Mouse (Mus musculus) midbrain, embryonic 12.5 days (tissue): ENCODE measurements around the gene Kifc3. TPM values are rescaled to one million over a fixed set of nuclear protein-coding genes. Genes with fewer than 3 reads are reported as not detected.

Source experiments
- ATAC-seq: fragments of 200-750 bp; cut with Nextera tagmentation; 2 replicates; pipeline ENCODE4 v1.8.0; 2017; ENCODE audit warnings: low read depth, moderate TSS enrichment, moderate library complexity; ENCODE audit not compliant: low FRiP score
- H3K27ac ChIP-seq: fragments of 300-500 bp; sonication (generic); replicated peaks from 2 replicates; pipeline ENCODE4 v1.5.1; 2016; ENCODE audit warnings: mild to moderate bottlenecking
- H3K27me3 ChIP-seq: fragments of 300-500 bp; sonication (generic); 2 replicates; pipeline ENCODE4 v1.6.1; 2016; ENCODE audit warnings: mild to moderate bottlenecking
- H3K36me3 ChIP-seq: fragments of 300-500 bp; sonication (generic); 2 replicates; pipeline ENCODE4 v1.6.1; 2016
- H3K4me1 ChIP-seq: fragments of 300-500 bp; sonication (generic); 2 replicates; pipeline ENCODE4 v1.6.1; 2016
- H3K4me2 ChIP-seq: fragments of 300-500 bp; sonication (generic); replicated peaks from 2 replicates; pipeline ENCODE4 v1.6.1; 2016; ENCODE audit warnings: mild to moderate bottlenecking, moderate library complexity
- H3K4me3 ChIP-seq: fragments of 300-500 bp; sonication (generic); 2 replicates; pipeline ENCODE4 v1.5.1; 2016; ENCODE audit warnings: mild to moderate bottlenecking
- H3K9ac ChIP-seq: fragments of 300-500 bp; sonication (generic); replicated peaks from 2 replicates; pipeline ENCODE4 v1.6.1; 2016; ENCODE audit warnings: mild to moderate bottlenecking, moderate library complexity
- H3K9me3 ChIP-seq: fragments of 300-500 bp; sonication (generic); 2 replicates; pipeline ENCODE4 v1.6.1; 2016; ENCODE audit warnings: mild to moderate bottlenecking
- WGBS: fragments of 180-500 bp; shearing (Covaris S2); methylation state at CpG from one replicate; pipeline ENCODE4 v1.1.7; 2016; 5-methylcytosine and 5-hydroxymethylcytosine counted together
- polyA plus RNA-seq: library from polyadenylated mRNA; unstranded; fragments of >200 nt; fragmentation: Nextera tagmentation; extraction: Ambion mirVana; gene quantifications from 2 replicates; pipeline ENCODE4 v1.2.1, GENCODE M21; 2016

Kifc3 gene
- polyA plus RNA-seq, 1 experiment from 2014 or later: 10.0 TPM

GRCm38 (mm10) chr8:95127658-95128057 lies 75.0 kb downstream of the Kifc3 start:
- Histone ChIP-seq H3K36me3 (no peaks in the 10 kb centered on the region), H3K9ac (no peak overlapping the region), H3K4me3 (no peak overlapping the region), H3K27me3 (peaks cover 3% of the 10 kb centered on the region; the same call in 1 of the 2 replicates), H3K4me2 (no peak overlapping the region), H3K9me3 (no peaks in the 10 kb centered on the region), H3K4me1 (no peaks in the 10 kb centered on the region; the same call in 1 of the 2 replicates), H3K27ac (no peak overlapping the region)
- ATAC-seq: no peak
- 66% methylated on average over 9 of the region's 9 CpGs for WGBS

- no peaks in the 10 kb centered on the region for H3K36me3 ChIP-seq
- no peak overlapping the region for H3K4me3 ChIP-seq
- H3K9ac ChIP-seq: no peak overlapping the region
- H3K4me2 ChIP-seq: no peak overlapping the region
- H3K9me3 ChIP-seq: no peaks in the 10 kb centered on the region
- no peaks in the 10 kb centered on the region; the same call in 1 of the 2 replicates for H3K4me1 ChIP-seq
- WGBS: 88% methylated on average over 11 of the region's 11 CpGs
- no peak for ATAC-seq
- no peak overlapping the region for H3K27ac ChIP-seq
- peaks cover 3% of the 10 kb centered on the region; the same call in 1 of the 2 replicates for H3K27me3 ChIP-seq
Measured at GRCm38 (mm10) chr8:95126497-95126896, 76.1 kb downstream of the Kifc3 start.

GRCm38 (mm10) chr8:95123455-95123854 lies 79.2 kb downstream of the Kifc3 start:
- no peaks in the 10 kb centered on the region; the same call in 1 of the 2 replicates for H3K27me3 ChIP-seq
- no peaks in the 10 kb centered on the region for H3K9me3 ChIP-seq
- ATAC-seq: no peak
- 91% methylated on average over 5 of the region's 5 CpGs for WGBS
- H3K27ac ChIP-seq: no peak overlapping the region
- no peaks in the 10 kb centered on the region for H3K36me3 ChIP-seq
- no peaks in the 10 kb centered on the region; the same call in 1 of the 2 replicates for H3K4me1 ChIP-seq
- H3K4me2 ChIP-seq: no peak overlapping the region
- no peak overlapping the region for H3K9ac ChIP-seq
- H3K4me3 ChIP-seq: no peak overlapping the region

- H3K9me3 ChIP-seq: no peaks in the 10 kb centered on the region
- H3K36me3 ChIP-seq: no peaks in the 10 kb centered on the region
- H3K4me2 ChIP-seq: no peak overlapping the region
- peak; percentile 41 for ATAC-seq
- no peak overlapping the region for H3K27ac ChIP-seq
- H3K4me3 ChIP-seq: no peak overlapping the region
- no peaks in the 10 kb centered on the region for H3K4me1 ChIP-seq
- no peak overlapping the region for H3K9ac ChIP-seq
- H3K27me3 ChIP-seq: 0 out of 2 replicates have a peak, but pooled peaks cover 7% of the 10 kb centered on the region
- WGBS: 70% methylated on average over 3 of the region's 3 CpGs
Measured at GRCm38 (mm10) chr8:95113750-95114149, 88.9 kb downstream of the Kifc3 start.

GRCm38 (mm10) chr8:95113108-95113507 lies 89.5 kb downstream of the Kifc3 start:
- H3K27ac ChIP-seq: no peak overlapping the region
- no peaks in the 10 kb centered on the region for H3K9me3 ChIP-seq
- no peak overlapping the region for H3K4me3 ChIP-seq
- WGBS: 66% methylated on average over 4 of the region's 4 CpGs
- H3K27me3 ChIP-seq: 0 out of 2 replicates have a peak, but pooled peaks cover 7% of the 10 kb centered on the region
- no peaks in the 10 kb centered on the region for H3K36me3 ChIP-seq
- no peaks in the 10 kb centered on the region for H3K4me1 ChIP-seq
- no peak overlapping the region for H3K4me2 ChIP-seq
- ATAC-seq: no peak
- H3K9ac ChIP-seq: no peak overlapping the region

- Histone ChIP-seq H3K4me2 (no peak overlapping the region), H3K9me3 (no peaks in the 10 kb centered on the region), H3K4me1 (no peaks in the 10 kb centered on the region), H3K27me3 (0 out of 2 replicates have a peak, but pooled peaks cover 7% of the 10 kb centered on the region), H3K4me3 (no peak overlapping the region), H3K36me3 (no peaks in the 10 kb centered on the region), H3K9ac (no peak overlapping the region), H3K27ac (no peak overlapping the region)
- no peak for ATAC-seq
- 91% methylated on average over 3 of the region's 3 CpGs for WGBS
Measured at GRCm38 (mm10) chr8:95112594-95112993, 90.0 kb downstream of the Kifc3 start.

GRCm38 (mm10) chr8:95107306-95107705 lies 95.3 kb downstream of the Kifc3 start:
- Histone ChIP-seq H3K4me1 (no peaks in the 10 kb centered on the region), H3K27ac (no peak overlapping the region), H3K4me2 (no peak overlapping the region), H3K9me3 (no peaks in the 10 kb centered on the region), H3K9ac (no peak overlapping the region), H3K4me3 (no peak overlapping the region), H3K36me3 (0 out of 2 replicates have a peak, but pooled peaks cover 6% of the 10 kb centered on the region), H3K27me3 (0 out of 2 replicates have a peak, but pooled peaks cover 7% of the 10 kb centered on the region)
- ATAC-seq: no peak
- WGBS: 91% methylated on average over 13 of the region's 13 CpGs

GRCm38 (mm10) chr8:95101972-95102371 lies 100.6 kb downstream of the Kifc3 start:
- peaks cover 44% of the 10 kb centered on the region for H3K36me3 ChIP-seq
- 73% methylated on average over 4 of the region's 4 CpGs for WGBS
- H3K4me1 ChIP-seq: no peaks in the 10 kb centered on the region
- no peak overlapping the region for H3K9ac ChIP-seq
- ATAC-seq: no peak
- H3K9me3 ChIP-seq: no peaks in the 10 kb centered on the region
- no peak overlapping the region for H3K27ac ChIP-seq
- no peak overlapping the region for H3K4me2 ChIP-seq
- H3K4me3 ChIP-seq: no peak overlapping the region
- no peaks in the 10 kb centered on the region for H3K27me3 ChIP-seq

- Histone ChIP-seq H3K36me3 (peaks cover 62% of the 10 kb centered on the region), H3K9ac (no peak overlapping the region), H3K4me3 (no peak overlapping the region), H3K27me3 (no peaks in the 10 kb centered on the region), H3K4me1 (no peaks in the 10 kb centered on the region), H3K27ac (no peak overlapping the region), H3K4me2 (no peak overlapping the region), H3K9me3 (no peaks in the 10 kb centered on the region)
- peak; percentile 50; the same call in 1 of the 2 replicates for ATAC-seq
- 25% methylated on average over 5 of the region's 5 CpGs for WGBS
Measured at GRCm38 (mm10) chr8:95099009-95099408, 103.6 kb downstream of the Kifc3 start.

- WGBS: 94% methylated on average over 4 of the region's 4 CpGs
- Histone ChIP-seq H3K4me2 (no peak overlapping the region), H3K9me3 (no peaks in the 10 kb centered on the region), H3K9ac (no peak overlapping the region), H3K27ac (no peak overlapping the region), H3K27me3 (no peaks in the 10 kb centered on the region), H3K4me3 (no peak overlapping the region), H3K4me1 (no peaks in the 10 kb centered on the region), H3K36me3 (peaks cover 90% of the 10 kb centered on the region)
- ATAC-seq: no peak
Measured at GRCm38 (mm10) chr8:95093574-95093973, 109.0 kb downstream of the Kifc3 start.

GRCm38 (mm10) chr8:95085432-95086141 lies 117.0 kb downstream of the Kifc3 start:
- H3K4me2 ChIP-seq: no peak overlapping the region
- peaks cover 16% of the 10 kb centered on the region for H3K4me1 ChIP-seq
- no peak overlapping the region for H3K4me3 ChIP-seq
- WGBS: 87% methylated on average over 7 of the region's 7 CpGs
- no peaks in the 10 kb centered on the region for H3K9me3 ChIP-seq
- H3K36me3 ChIP-seq: peaks cover 59% of the 10 kb centered on the region
- ATAC-seq: no peak
- no peak overlapping the region for H3K9ac ChIP-seq
- H3K27ac ChIP-seq: no peak overlapping the region
- H3K27me3 ChIP-seq: no peaks in the 10 kb centered on the region

- ATAC-seq: no peak
- WGBS: 92% methylated on average over 10 of the region's 10 CpGs
- Histone ChIP-seq H3K36me3 (peaks cover 52% of the 10 kb centered on the region), H3K27me3 (no peaks in the 10 kb centered on the region), H3K4me2 (no peak overlapping the region), H3K9ac (no peak overlapping the region), H3K4me1 (peaks cover 19% of the 10 kb centered on the region), H3K27ac (no peak overlapping the region), H3K9me3 (no peaks in the 10 kb centered on the region), H3K4me3 (no peak overlapping the region)
Measured at GRCm38 (mm10) chr8:95084744-95085431, 117.7 kb downstream of the Kifc3 start.
